Mouse (Mus musculus) olfactory bulb, adult 2 months (tissue): ENCODE results near the gene Tspan18.

Experiments
- CTCF ChIP-seq: fragments of 200-500 bp; IDR thresholded peaks from 2 replicates; pipeline ENCODE4 v1.5.1; 2012; ENCODE audit warnings: low read depth, mild to moderate bottlenecking, low read length, moderate library complexity; ENCODE audit not compliant: insufficient read depth
- POLR2A ChIP-seq: fragments of 200-500 bp; IDR thresholded peaks from 2 replicates; pipeline ENCODE4 v1.6.1; 2012; ENCODE audit warnings: mild to moderate bottlenecking, low read depth, low read length, moderate library complexity; ENCODE audit not compliant: insufficient read depth

GRCm38 (mm10) chr2:93367962-93368361 is 33.7 kb upstream of the Tspan18 start:
- TF ChIP-seq POLR2A (no peak), CTCF (no peak)
